In genomic region chr13:55465830-55466440, GRCm38 (mm10) we compare ENCODE assay signal across 13 mouse cellular contexts. TPM values are rescaled to one million over a fixed set of nuclear protein-coding genes. Genes with fewer than 3 reads are reported as not detected.
DNase-seq lines count a peak whose midpoint lies in the region; ATAC-seq and TF ChIP-seq lines count a peak whose summit lies in the region.
"Had no signal": no experiment of that assay in that cellular context is flagged by ENCODE, and none has a peak within 500 bp of the region (broad histone marks: within the 10 kb centered on the region; RNA-seq: fewer than 3 reads in every experiment).

No protein-coding gene starts in this region.

- no peaks in the 10 kb centered on the region for H3K9me3 ChIP-seq in forebrain, postnatal 0 days (ENCODE audit: low read length)
- no peaks in the 10 kb centered on the region for H3K9me3 ChIP-seq in megakaryocyte, embryonic 14.5 days
- H3K9me3 ChIP-seq: heart, embryonic 10.5 days had no signal

- H3K4me1 ChIP-seq in forebrain, postnatal 0 days (ENCODE audit: insufficient read depth): peaks cover 33% of the 10 kb centered on the region
- peaks cover 74% of the 10 kb centered on the region for H3K4me1 ChIP-seq in megakaryocyte, embryonic 14.5 days

- no peak for TF ChIP-seq CTCF in forebrain, postnatal 0 days (IDR thresholded peaks at IDR 0.05; ENCODE audit: low read depth)

- peak overlapping the region; percentile 97; the same call in 1 of the 2 replicates for H3K27ac ChIP-seq in forebrain, postnatal 0 days (ENCODE audit: low read depth, low read length)

- no peak for ATAC-seq in forebrain, postnatal 0 days
- no peak for ATAC-seq in inflammation-experienced regulatory T-cells, adult 6 months
- ATAC-seq: CD4-positive, CD25-positive, alpha-beta regulatory T cell, adult 4 months had no signal

- WGBS in forebrain, postnatal 0 days: 52% methylated on average over 5 of the region's 5 CpGs

- DNase-seq in right cerebral cortex, postnatal 25 days: peak; percentile 25
- DNase-seq in right cerebral cortex, postnatal 36 days (ENCODE audit: low spot score in 2 of 2): no peak
- DNase-seq in forebrain, postnatal 0 days: peak; percentile 17
- peak; percentile 32 for DNase-seq in retina, embryonic 14.5 days (ENCODE audit: low spot score)
- DNase-seq in spleen, postnatal 14 days (ENCODE audit: low spot score in 2 of 2): no peak
- DNase-seq in lung, postnatal 14 days: no peak
- DNase-seq: kidney, adult 2 months; lung, postnatal 36 days; thymus, adult 18-20 months had no signal

- peak overlapping the region; percentile 97 for H3K9ac ChIP-seq in forebrain, postnatal 0 days

- H3K27me3 ChIP-seq in forebrain, postnatal 0 days (ENCODE audit: insufficient read depth, low read length): no peaks in the 10 kb centered on the region
- H3K27me3 ChIP-seq in megakaryocyte, embryonic 14.5 days (replicated peaks): peaks cover 70% of the 10 kb centered on the region

- H3K4me2 ChIP-seq in forebrain, postnatal 0 days (ENCODE audit: low read depth): peak overlapping the region; percentile 83

- peak overlapping the region; percentile 89 for H3K4me3 ChIP-seq in forebrain, postnatal 0 days (ENCODE audit: low read depth, low read length)
- peak overlapping the region; percentile 59 for H3K4me3 ChIP-seq in megakaryocyte, embryonic 14.5 days (replicated peaks)

- peaks cover 3% of the 10 kb centered on the region; the same call in 1 of the 2 replicates for H3K36me3 ChIP-seq in forebrain, postnatal 0 days (ENCODE audit: insufficient read depth)
- peaks cover 25% of the 10 kb centered on the region for H3K36me3 ChIP-seq in megakaryocyte, embryonic 14.5 days (replicated peaks; ENCODE audit: low read length)

RNA-seq across cellular contexts. Expression of gene Prr7, which starts 1.9 kb away (rescaled TPM):
- total RNA-seq in forebrain, postnatal 0 days (2014; rRNA removed): 108 and 118 TPM in 2 replicates
- polyA plus RNA-seq in forebrain, postnatal 0 days (2015; fragmentation: Nextera tagmentation; extraction: Ambion mirVana): 7.8 and 8.7 TPM in 2 replicates
- polyA plus RNA-seq in megakaryocyte, embryonic 14.5 days (2012; ENCODE audit: insufficient read depth, low replicate concordance): 5.3 and 21.1 TPM in 2 replicates
- polyA plus RNA-seq in inflammation-experienced regulatory T-cells, adult 6 months (2017; shearing (Covaris generic)): under 1 TPM in 1 of 3 experiments, not detected in 2; 0.26 TPM
- polyA plus RNA-seq: CD4-positive, CD25-positive, alpha-beta regulatory T cell, adult 4 months had no signal

RNA-seq across cellular contexts. Expression of gene Grk6, which starts 21.1 kb away (rescaled TPM):
- 79.5 and 88.2 TPM in 2 replicates for total RNA-seq in forebrain, postnatal 0 days (2014; rRNA removed)
- 38.5 and 40.8 TPM in 2 replicates for polyA plus RNA-seq in forebrain, postnatal 0 days (2015; fragmentation: Nextera tagmentation; extraction: Ambion mirVana)
- polyA plus RNA-seq in megakaryocyte, embryonic 14.5 days (2012; ENCODE audit: insufficient read depth, low replicate concordance): 33.8 and 54.2 TPM in 2 replicates
- 10 to 100 TPM; 35.3 to 50.0 (median 40.5) TPM for polyA plus RNA-seq in inflammation-experienced regulatory T-cells, adult 6 months (2017; shearing (Covaris generic))

RNA-seq across cellular contexts. Expression of gene Dbn1, which starts 22.0 kb away (rescaled TPM):
- total RNA-seq in forebrain, postnatal 0 days (2014; rRNA removed): 545 and 619 TPM in 2 replicates
- polyA plus RNA-seq in forebrain, postnatal 0 days (2015; fragmentation: Nextera tagmentation; extraction: Ambion mirVana): 603 and 619 TPM in 2 replicates
- 1.8 and 5.0 TPM in 2 replicates for polyA plus RNA-seq in megakaryocyte, embryonic 14.5 days (2012; ENCODE audit: insufficient read depth, low replicate concordance)
- under 1 TPM in 1 of 3 experiments, not detected in 2; 0.15 TPM for polyA plus RNA-seq in inflammation-experienced regulatory T-cells, adult 6 months (2017; shearing (Covaris generic))
- polyA plus RNA-seq: CD4-positive, CD25-positive, alpha-beta regulatory T cell, adult 4 months had no signal

RNA-seq across cellular contexts. Expression of gene F12, which starts 39.3 kb away (rescaled TPM):
- 0.15 TPM in 1 of 2 replicates, not detected in the other for total RNA-seq in forebrain, postnatal 0 days (2014; rRNA removed)
- polyA plus RNA-seq in forebrain, postnatal 0 days (2015; fragmentation: Nextera tagmentation; extraction: Ambion mirVana): 0.45 and 0.51 TPM in 2 replicates
- polyA plus RNA-seq in megakaryocyte, embryonic 14.5 days (2012; ENCODE audit: insufficient read depth, low replicate concordance): 0.54 TPM in 1 of 2 replicates, not detected in the other
- polyA plus RNA-seq in inflammation-experienced regulatory T-cells, adult 6 months (2017; shearing (Covaris generic)): under 1 TPM in 1 of 3 experiments, not detected in 2; 0.24 TPM
- polyA plus RNA-seq: CD4-positive, CD25-positive, alpha-beta regulatory T cell, adult 4 months had no signal

RNA-seq across cellular contexts. Expression of gene Pdlim7, which starts 47.5 kb away (rescaled TPM):
- 26.6 and 36.7 TPM in 2 replicates for total RNA-seq in forebrain, postnatal 0 days (2014; rRNA removed)
- 114 and 115 TPM in 2 replicates for polyA plus RNA-seq in forebrain, postnatal 0 days (2015; fragmentation: Nextera tagmentation; extraction: Ambion mirVana)
- polyA plus RNA-seq in megakaryocyte, embryonic 14.5 days (2012; ENCODE audit: insufficient read depth, low replicate concordance): 681 and 731 TPM in 2 replicates
- 10 to 100 TPM; 13.2 to 15.7 (median 13.5) TPM for polyA plus RNA-seq in inflammation-experienced regulatory T-cells, adult 6 months (2017; shearing (Covaris generic))

Comparison
In these comparisons a context has a peak if more than half of its experiments do, and no peak if none do; other contexts are left out.
1. DNase-seq: peak in right cerebral cortex, postnatal 25 days (single experiment), forebrain, postnatal 0 days (single experiment) and retina, embryonic 14.5 days (single experiment); none in right cerebral cortex, postnatal 36 days (0 of 2), spleen, postnatal 14 days (0 of 2) and lung, postnatal 14 days (single experiment).
2. RNA of gene Dbn1, which starts 22.0 kb away (polyA plus RNA-seq): 603 to 619 TPM in forebrain, postnatal 0 days; 1.8 to 5.0 TPM in megakaryocyte, embryonic 14.5 days and 0.15 TPM in inflammation-experienced regulatory T-cells, adult 6 months; every median in the first group is over 100 times any median in the second.